Mouse (Mus musculus): ENCODE results near the gene Sptbn1. TPM values are rescaled to one million over a fixed set of nuclear protein-coding genes. Genes with fewer than 3 reads are reported as not detected.

The Sptbn1 gene
- polyA plus RNA-seq, 1 experiment: 43.1 TPM

DNA sequence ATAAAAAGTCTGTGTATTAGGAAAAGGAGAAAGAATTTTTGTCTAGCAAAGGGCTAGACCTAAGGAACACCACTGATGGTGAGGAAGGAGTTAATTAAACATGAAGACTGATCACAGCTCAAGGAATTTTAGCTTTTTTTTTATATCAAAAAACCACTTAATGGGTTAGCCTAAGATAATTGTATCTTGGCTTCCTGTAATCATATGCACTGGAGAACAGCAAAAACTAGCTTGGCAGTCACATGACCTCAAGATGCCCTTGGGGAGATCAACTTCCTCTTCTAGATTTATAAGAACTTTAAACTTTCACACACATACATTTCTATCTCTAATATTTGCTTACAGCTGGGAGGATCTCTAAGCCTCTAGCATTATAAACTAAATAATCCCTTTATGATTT is 119.6 kb downstream of the Sptbn1 start:
- no peak for TF ChIP-seq POLR2A (IDR thresholded peaks at IDR 0.05; ENCODE audit: low read depth, low read length)
- TF ChIP-seq CTCF (IDR thresholded peaks at IDR 0.05; ENCODE audit: extremely low read depth, insufficient read length, insufficient replicate concordance, low read depth, low read length): no peak
- Histone ChIP-seq H3K27me3 (ENCODE audit: control insufficient read depth, insufficient read depth, low read length) (no peaks in the 10 kb centered on the region), H3K36me3 (ENCODE audit: control insufficient read depth, insufficient read depth, low read length) (peaks cover 76% of the 10 kb centered on the region), H3K4me1 (ENCODE audit: control insufficient read depth, insufficient read depth, insufficient read length, low read length) (peaks cover 3% of the 10 kb centered on the region; the same call in 1 of the 2 replicates), H3K27ac (ENCODE audit: insufficient read depth, low read depth, low read length) (no peak overlapping the region), H3K4me3 (ENCODE audit: low read depth, low read length) (no peak overlapping the region)

DNA sequence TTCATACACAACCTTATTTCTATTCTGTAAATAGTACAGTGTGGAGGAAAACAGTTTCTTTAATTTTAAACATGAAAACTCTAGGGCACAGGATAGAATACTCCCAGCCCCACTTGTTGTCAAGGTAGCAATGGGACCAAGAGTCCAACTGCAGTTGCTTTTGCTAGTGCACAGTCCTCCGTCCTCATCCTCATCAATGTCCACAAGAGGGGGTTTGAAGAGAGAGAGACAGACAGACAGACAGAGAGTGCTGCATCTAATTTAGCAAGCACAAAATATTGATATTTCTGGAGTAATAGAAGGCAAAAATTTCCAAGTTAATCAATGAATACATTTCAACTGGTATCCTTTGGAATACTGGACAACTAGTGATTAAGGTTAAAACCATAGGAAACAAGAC is 120.1 kb downstream of the Sptbn1 start:
- Histone ChIP-seq H3K27me3 (ENCODE audit: control insufficient read depth, insufficient read depth, low read length) (no peaks in the 10 kb centered on the region), H3K4me3 (ENCODE audit: low read depth, low read length) (no peak overlapping the region), H3K36me3 (ENCODE audit: control insufficient read depth, insufficient read depth, low read length) (peaks cover 76% of the 10 kb centered on the region), H3K27ac (ENCODE audit: insufficient read depth, low read depth, low read length) (no peak overlapping the region), H3K4me1 (ENCODE audit: control insufficient read depth, insufficient read depth, insufficient read length, low read length) (peaks cover 3% of the 10 kb centered on the region; the same call in 1 of the 2 replicates)
- WGBS: 93% methylated on average over 1 of the region's 1 CpGs
- TF ChIP-seq CTCF (IDR thresholded peaks at IDR 0.05; ENCODE audit: extremely low read depth, insufficient read length, insufficient replicate concordance, low read depth, low read length) (no peak), POLR2A (IDR thresholded peaks at IDR 0.05; ENCODE audit: low read depth, low read length) (no peak)

DNA sequence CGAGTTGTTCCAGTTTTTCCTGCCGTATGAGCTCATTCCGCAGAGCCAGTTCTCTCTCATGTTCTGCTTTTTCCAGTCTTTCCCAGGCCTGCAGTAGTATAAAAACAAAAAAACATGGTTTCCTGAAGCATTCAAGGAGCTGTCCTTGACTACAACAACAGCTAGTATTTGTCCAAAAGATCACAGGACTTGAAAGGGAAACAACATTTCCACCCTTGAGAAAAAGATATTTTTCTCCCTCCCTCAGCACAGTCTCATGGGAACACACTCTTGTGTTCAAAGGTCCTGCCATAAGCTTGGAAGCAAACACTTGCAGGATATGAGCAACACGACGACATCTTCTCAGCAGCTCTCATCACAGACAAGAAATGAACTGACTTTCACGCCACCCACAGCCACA is 124.9 kb downstream of the Sptbn1 start:
- no peaks in the 10 kb centered on the region for H3K4me1 ChIP-seq (ENCODE audit: control insufficient read depth, insufficient read depth, insufficient read length, low read length)
- TF ChIP-seq CTCF (IDR thresholded peaks at IDR 0.05; ENCODE audit: extremely low read depth, insufficient read length, insufficient replicate concordance, low read depth, low read length) (no peak), POLR2A (IDR thresholded peaks at IDR 0.05; ENCODE audit: low read depth, low read length) (no peak)
- no peaks in the 10 kb centered on the region for H3K27me3 ChIP-seq (ENCODE audit: control insufficient read depth, insufficient read depth, low read length)
- WGBS: 78% methylated on average over 6 of the region's 6 CpGs
- no peak overlapping the region for H3K4me3 ChIP-seq (ENCODE audit: low read depth, low read length)
- 0 out of 2 replicates have a peak overlapping the region, but pooled peaks have one; percentile 26 for H3K27ac ChIP-seq (ENCODE audit: insufficient read depth, low read depth, low read length)
- H3K36me3 ChIP-seq (ENCODE audit: control insufficient read depth, insufficient read depth, low read length): peaks cover 88% of the 10 kb centered on the region

- Histone ChIP-seq H3K4me1 (ENCODE audit: control insufficient read depth, insufficient read depth, insufficient read length, low read length) (no peaks in the 10 kb centered on the region), H3K36me3 (ENCODE audit: control insufficient read depth, insufficient read depth, low read length) (peaks cover 92% of the 10 kb centered on the region), H3K27ac (ENCODE audit: insufficient read depth, low read depth, low read length) (no peak overlapping the region), H3K27me3 (ENCODE audit: control insufficient read depth, insufficient read depth, low read length) (no peaks in the 10 kb centered on the region), H3K4me3 (ENCODE audit: low read depth, low read length) (no peak overlapping the region)
- TF ChIP-seq CTCF (IDR thresholded peaks at IDR 0.05; ENCODE audit: extremely low read depth, insufficient read length, insufficient replicate concordance, low read depth, low read length): no peak
- no peak for TF ChIP-seq POLR2A (IDR thresholded peaks at IDR 0.05; ENCODE audit: low read depth, low read length)
- 81% methylated on average over 17 of the region's 17 CpGs for WGBS
Measured at GRCm38 (mm10) chr11:30139165-30139826, 128.7 kb downstream of the Sptbn1 start.

- Histone ChIP-seq H3K27me3 (ENCODE audit: control insufficient read depth, insufficient read depth, low read length) (no peaks in the 10 kb centered on the region), H3K36me3 (ENCODE audit: control insufficient read depth, insufficient read depth, low read length) (peaks cover 90% of the 10 kb centered on the region), H3K4me3 (ENCODE audit: low read depth, low read length) (no peak overlapping the region), H3K4me1 (ENCODE audit: control insufficient read depth, insufficient read depth, insufficient read length, low read length) (no peaks in the 10 kb centered on the region), H3K27ac (ENCODE audit: insufficient read depth, low read depth, low read length) (no peak overlapping the region)
- 76% methylated on average over 12 of the region's 12 CpGs for WGBS
- TF ChIP-seq CTCF (IDR thresholded peaks at IDR 0.05; ENCODE audit: extremely low read depth, insufficient read length, insufficient replicate concordance, low read depth, low read length): no peak
Measured at GRCm38 (mm10) chr11:30137081-30137480, 130.9 kb downstream of the Sptbn1 start.

DNA sequence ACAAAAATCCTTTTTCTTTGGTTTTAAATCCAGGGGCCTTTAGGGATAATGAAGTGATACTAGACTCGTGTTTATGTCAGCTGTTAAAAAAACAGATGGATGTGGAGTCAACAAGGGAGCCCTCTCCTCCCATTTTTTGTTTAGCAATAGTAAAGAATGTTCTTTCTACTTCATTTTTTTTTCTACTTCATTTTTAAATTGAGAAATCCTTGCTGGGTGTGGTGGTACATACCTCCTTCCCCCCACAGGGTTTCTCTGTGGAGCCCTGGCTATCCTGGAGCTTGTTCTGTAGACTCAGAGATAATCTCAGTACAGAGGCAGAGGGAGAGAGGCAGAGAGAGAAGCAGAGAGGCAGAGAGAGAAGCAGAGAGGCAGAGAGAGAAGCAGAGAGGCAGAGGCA is 133.9 kb downstream of the Sptbn1 start:
- H3K27ac ChIP-seq (ENCODE audit: insufficient read depth, low read depth, low read length): no peak overlapping the region
- no peak overlapping the region for H3K4me3 ChIP-seq (ENCODE audit: low read depth, low read length)
- H3K4me1 ChIP-seq (ENCODE audit: control insufficient read depth, insufficient read depth, insufficient read length, low read length): no peaks in the 10 kb centered on the region
- TF ChIP-seq CTCF (IDR thresholded peaks at IDR 0.05; ENCODE audit: extremely low read depth, insufficient read length, insufficient replicate concordance, low read depth, low read length) (no peak), POLR2A (IDR thresholded peaks at IDR 0.05; ENCODE audit: low read depth, low read length) (no peak)
- H3K36me3 ChIP-seq (ENCODE audit: control insufficient read depth, insufficient read depth, low read length): peaks cover 84% of the 10 kb centered on the region
- 50% methylated on average over 1 of the region's 1 CpGs for WGBS
- H3K27me3 ChIP-seq (ENCODE audit: control insufficient read depth, insufficient read depth, low read length): no peaks in the 10 kb centered on the region

DNA sequence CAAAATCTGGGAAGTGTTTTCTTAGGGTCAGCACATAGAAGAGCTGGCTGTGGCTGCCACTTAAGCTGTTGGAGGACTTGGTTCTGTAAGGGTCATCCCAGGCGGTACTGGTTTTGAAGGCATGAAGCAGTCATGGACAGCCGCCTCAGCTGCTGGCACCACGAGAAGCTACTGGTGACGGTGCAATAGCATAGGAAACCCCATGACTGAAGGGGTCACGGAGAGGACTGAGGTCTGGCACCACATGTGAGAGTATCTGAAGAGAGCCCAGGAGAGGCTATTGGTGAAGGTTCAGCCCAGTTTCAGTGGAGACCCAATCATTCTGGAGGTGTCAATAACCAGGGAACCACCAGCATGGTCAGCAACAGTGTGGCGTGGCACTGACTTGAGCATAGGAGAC is 135.4 kb downstream of the Sptbn1 start:
- TF ChIP-seq POLR2A (IDR thresholded peaks at IDR 0.05; ENCODE audit: low read depth, low read length) (no peak), CTCF (IDR thresholded peaks at IDR 0.05; ENCODE audit: extremely low read depth, insufficient read length, insufficient replicate concordance, low read depth, low read length) (no peak)
- Histone ChIP-seq H3K27ac (ENCODE audit: insufficient read depth, low read depth, low read length) (no peak overlapping the region), H3K36me3 (ENCODE audit: control insufficient read depth, insufficient read depth, low read length) (peaks cover 79% of the 10 kb centered on the region), H3K4me3 (ENCODE audit: low read depth, low read length) (no peak overlapping the region), H3K4me1 (ENCODE audit: control insufficient read depth, insufficient read depth, insufficient read length, low read length) (no peaks in the 10 kb centered on the region), H3K27me3 (ENCODE audit: control insufficient read depth, insufficient read depth, low read length) (no peaks in the 10 kb centered on the region)
- 91% methylated on average over 6 of the region's 6 CpGs for WGBS

Measured in small intestine, adult 2 months (tissue).